Mouse (Mus musculus) urinary bladder, postnatal 4 days (tissue): Measurements from ENCODE around the gene B3glct.

Source experiments
- DNase-seq, 2 experiments: peaks; one replicate each; pipeline ENCODE4 v3.0.0; 2021 to 2022; ENCODE audit warnings: low spot score in 2 of 2

B3glct gene

GRCm38 (mm10) chr5:149663417-149663816 is 14.6 kb upstream of the B3glct start:
- no peak for DNase-seq

GRCm38 (mm10) chr5:149677196-149677595 is 834 bp upstream of the B3glct start:
- DNase-seq: no peak

GRCm38 (mm10) chr5:149678990-149679348 is 939 bp downstream of the B3glct start:
- DNase-seq: no peak

GRCm38 (mm10) chr5:149679362-149679761 is 1.3 kb downstream of the B3glct start:
- no peak for DNase-seq

- DNase-seq: no peak
These were observed 1.9 kb downstream of the B3glct start for GRCm38 (mm10) chr5:149679886-149680285.

- DNase-seq: no peak
These were observed 2.9 kb downstream of the B3glct start for GRCm38 (mm10) chr5:149680946-149681345.

- DNase-seq: no peak
These were observed 11.8 kb downstream of the B3glct start for GRCm38 (mm10) chr5:149689860-149690259.

- no peak for DNase-seq
These were observed 14.5 kb downstream of the B3glct start for GRCm38 (mm10) chr5:149692548-149692947.

GRCm38 (mm10) chr5:149693200-149693599 is 15.2 kb downstream of the B3glct start:
- no peak for DNase-seq

- no peak for DNase-seq
These were observed 15.9 kb downstream of the B3glct start for GRCm38 (mm10) chr5:149693968-149694367.

- no peak for DNase-seq
These were observed 17.2 kb downstream of the B3glct start for GRCm38 (mm10) chr5:149695077-149695750.

GRCm38 (mm10) chr5:149702770-149703169 is 24.7 kb downstream of the B3glct start:
- no peak for DNase-seq

GRCm38 (mm10) chr5:149711545-149711944 is 33.5 kb downstream of the B3glct start:
- DNase-seq: no peak

- DNase-seq: no peak
These were observed 35.2 kb downstream of the B3glct start for GRCm38 (mm10) chr5:149713170-149713774.

GRCm38 (mm10) chr5:149713834-149714233 is 35.8 kb downstream of the B3glct start:
- no peak for DNase-seq

- no peak for DNase-seq
These were observed 37.7 kb downstream of the B3glct start for GRCm38 (mm10) chr5:149715571-149716328.

GRCm38 (mm10) chr5:149716329-149716690 is 38.3 kb downstream of the B3glct start:
- DNase-seq: no peak

- DNase-seq: no peak
These were observed 53.7 kb downstream of the B3glct start for GRCm38 (mm10) chr5:149731776-149732175.

- DNase-seq: no peak
These were observed 59.2 kb downstream of the B3glct start for GRCm38 (mm10) chr5:149737210-149737609.

- DNase-seq: no peak
These were observed 62.1 kb downstream of the B3glct start for GRCm38 (mm10) chr5:149740145-149740544.

- no peak for DNase-seq
These were observed 62.7 kb downstream of the B3glct start for GRCm38 (mm10) chr5:149740703-149741102.

GRCm38 (mm10) chr5:149742286-149742685 is 64.3 kb downstream of the B3glct start:
- no peak for DNase-seq

GRCm38 (mm10) chr5:149745079-149745478 is 67.0 kb downstream of the B3glct start:
- DNase-seq: no peak
